Mouse (Mus musculus): Measurements from ENCODE around the gene Stox2. TPM values are rescaled to one million over a fixed set of nuclear protein-coding genes. Genes with fewer than 3 reads are reported as not detected.

Stox2 gene
- polyA plus RNA-seq, 1 experiment from 2014 or later, result 25.1 TPM

- H3K4me3 ChIP-seq, result no peak overlapping the region
- no peaks in the 10 kb centered on the region for H3K9me3 ChIP-seq
- 98% methylated on average over 3 of the region's 3 CpGs for WGBS
- H3K36me3 ChIP-seq (replicated peaks), result no peaks in the 10 kb centered on the region
- H3K27me3 ChIP-seq (ENCODE audit: poor library complexity, severe bottlenecking), result no peaks in the 10 kb centered on the region
- H3K4me1 ChIP-seq, result peaks cover 13% of the 10 kb centered on the region
- DNase-seq (ENCODE audit: extremely low spot score, low spot score), result no peak
- no peak overlapping the region for H3K27ac ChIP-seq
Observed at GRCm38 (mm10) chr8:47389430-47389829, 56.7 kb downstream of the Stox2 start.

GRCm38 (mm10) chr8:47388171-47388570 is 58.0 kb downstream of the Stox2 start:
- Histone ChIP-seq H3K27ac (no peak overlapping the region), H3K36me3 (replicated peaks) (no peaks in the 10 kb centered on the region), H3K4me3 (no peak overlapping the region), H3K27me3 (ENCODE audit: poor library complexity, severe bottlenecking) (no peaks in the 10 kb centered on the region), H3K4me1 (peaks cover 12% of the 10 kb centered on the region), H3K9me3 (no peaks in the 10 kb centered on the region)
- WGBS, result 89% methylated on average over 12 of the region's 12 CpGs
- DNase-seq (ENCODE audit: extremely low spot score, low spot score), result no peak

GRCm38 (mm10) chr8:47385810-47386209 is 60.4 kb downstream of the Stox2 start:
- H3K27ac ChIP-seq, result no peak overlapping the region
- H3K4me1 ChIP-seq, result peaks cover 6% of the 10 kb centered on the region
- H3K9me3 ChIP-seq, result no peaks in the 10 kb centered on the region
- no peak overlapping the region for H3K4me3 ChIP-seq
- H3K27me3 ChIP-seq (ENCODE audit: poor library complexity, severe bottlenecking), result no peaks in the 10 kb centered on the region
- WGBS, result 85% methylated on average over 1 of the region's 1 CpGs
- no peak for DNase-seq (ENCODE audit: extremely low spot score, low spot score)
- no peaks in the 10 kb centered on the region for H3K36me3 ChIP-seq (replicated peaks)

GRCm38 (mm10) chr8:47384151-47384550 is 62.0 kb downstream of the Stox2 start:
- no peak overlapping the region for H3K27ac ChIP-seq
- H3K9me3 ChIP-seq, result no peaks in the 10 kb centered on the region
- no peak overlapping the region for H3K4me3 ChIP-seq
- 93% methylated on average over 5 of the region's 5 CpGs for WGBS
- H3K4me1 ChIP-seq, result peaks cover 14% of the 10 kb centered on the region
- DNase-seq (ENCODE audit: extremely low spot score, low spot score), result no peak
- H3K36me3 ChIP-seq (replicated peaks), result no peaks in the 10 kb centered on the region
- H3K27me3 ChIP-seq (ENCODE audit: poor library complexity, severe bottlenecking), result no peaks in the 10 kb centered on the region

- no peak overlapping the region for H3K27ac ChIP-seq
- H3K27me3 ChIP-seq (ENCODE audit: poor library complexity, severe bottlenecking), result no peaks in the 10 kb centered on the region
- H3K4me3 ChIP-seq, result no peak overlapping the region
- H3K4me1 ChIP-seq, result peaks cover 14% of the 10 kb centered on the region
- H3K36me3 ChIP-seq (replicated peaks), result no peaks in the 10 kb centered on the region
- no peaks in the 10 kb centered on the region for H3K9me3 ChIP-seq
- WGBS, result 90% methylated on average over 9 of the region's 9 CpGs
- DNase-seq (ENCODE audit: extremely low spot score, low spot score), result no peak
Observed at GRCm38 (mm10) chr8:47383632-47384031, 62.5 kb downstream of the Stox2 start.

GRCm38 (mm10) chr8:47381216-47381615 is 64.9 kb downstream of the Stox2 start:
- no peaks in the 10 kb centered on the region for H3K9me3 ChIP-seq
- 80% methylated on average over 3 of the region's 3 CpGs for WGBS
- DNase-seq (ENCODE audit: extremely low spot score, low spot score), result no peak

GRCm38 (mm10) chr8:47380725-47381124 is 65.4 kb downstream of the Stox2 start:
- 80% methylated on average over 6 of the region's 6 CpGs for WGBS
- H3K4me1 ChIP-seq, result peaks cover 12% of the 10 kb centered on the region

More at GRCm38 (mm10) chr8:47381216-47381615, 64.9 kb downstream of the Stox2 start:
- H3K4me1 ChIP-seq, result peaks cover 12% of the 10 kb centered on the region
- H3K36me3 ChIP-seq (replicated peaks), result no peaks in the 10 kb centered on the region
- no peak overlapping the region for H3K4me3 ChIP-seq
- no peak overlapping the region for H3K27ac ChIP-seq
- H3K27me3 ChIP-seq (ENCODE audit: poor library complexity, severe bottlenecking), result no peaks in the 10 kb centered on the region

GRCm38 (mm10) chr8:47380075-47380474 is 66.1 kb downstream of the Stox2 start:
- H3K4me1 ChIP-seq, result peaks cover 12% of the 10 kb centered on the region
- H3K9me3 ChIP-seq, result no peaks in the 10 kb centered on the region
- no peak overlapping the region for H3K4me3 ChIP-seq
- H3K36me3 ChIP-seq (replicated peaks), result no peaks in the 10 kb centered on the region
- no peak for DNase-seq (ENCODE audit: extremely low spot score, low spot score)
- WGBS, result 83% methylated on average over 3 of the region's 3 CpGs
- H3K27me3 ChIP-seq (ENCODE audit: poor library complexity, severe bottlenecking), result no peaks in the 10 kb centered on the region
- H3K27ac ChIP-seq, result no peak overlapping the region

More at GRCm38 (mm10) chr8:47380725-47381124, 65.4 kb downstream of the Stox2 start:
- no peak for DNase-seq (ENCODE audit: extremely low spot score, low spot score)
- Histone ChIP-seq H3K27me3 (ENCODE audit: poor library complexity, severe bottlenecking) (no peaks in the 10 kb centered on the region), H3K27ac (no peak overlapping the region), H3K4me3 (no peak overlapping the region), H3K36me3 (replicated peaks) (no peaks in the 10 kb centered on the region), H3K9me3 (no peaks in the 10 kb centered on the region)

- no peak overlapping the region for H3K27ac ChIP-seq
- WGBS, result 93% methylated on average over 7 of the region's 7 CpGs
- peaks cover 12% of the 10 kb centered on the region for H3K4me1 ChIP-seq
- DNase-seq (ENCODE audit: extremely low spot score, low spot score), result no peak
- H3K36me3 ChIP-seq (replicated peaks), result no peaks in the 10 kb centered on the region
- no peak overlapping the region for H3K4me3 ChIP-seq
- H3K9me3 ChIP-seq, result 0 out of 2 replicates have a peak, but pooled peaks cover 6% of the 10 kb centered on the region
- no peaks in the 10 kb centered on the region for H3K27me3 ChIP-seq (ENCODE audit: poor library complexity, severe bottlenecking)
Observed at GRCm38 (mm10) chr8:47376651-47377050, 69.5 kb downstream of the Stox2 start.

GRCm38 (mm10) chr8:47373757-47374156 is 72.4 kb downstream of the Stox2 start:
- WGBS, result 92% methylated on average over 7 of the region's 7 CpGs
- no peak for DNase-seq (ENCODE audit: extremely low spot score, low spot score)
- Histone ChIP-seq H3K4me3 (no peak overlapping the region), H3K36me3 (replicated peaks) (no peaks in the 10 kb centered on the region), H3K4me1 (peaks cover 28% of the 10 kb centered on the region), H3K27me3 (ENCODE audit: poor library complexity, severe bottlenecking) (no peaks in the 10 kb centered on the region), H3K9me3 (0 out of 2 replicates have a peak, but pooled peaks cover 6% of the 10 kb centered on the region), H3K27ac (no peak overlapping the region)

- Histone ChIP-seq H3K4me1 (peaks cover 31% of the 10 kb centered on the region), H3K36me3 (replicated peaks) (no peaks in the 10 kb centered on the region), H3K27ac (peak overlapping the region; percentile 68), H3K27me3 (ENCODE audit: poor library complexity, severe bottlenecking) (no peaks in the 10 kb centered on the region), H3K9me3 (0 out of 2 replicates have a peak, but pooled peaks cover 6% of the 10 kb centered on the region), H3K4me3 (no peak overlapping the region)
- DNase-seq (ENCODE audit: extremely low spot score, low spot score), result no peak
- 28% methylated on average over 3 of the region's 3 CpGs for WGBS
Observed at GRCm38 (mm10) chr8:47371539-47371938, 74.6 kb downstream of the Stox2 start.

- Histone ChIP-seq H3K9me3 (0 out of 2 replicates have a peak, but pooled peaks cover 6% of the 10 kb centered on the region), H3K27me3 (ENCODE audit: poor library complexity, severe bottlenecking) (no peaks in the 10 kb centered on the region), H3K4me3 (no peak overlapping the region), H3K36me3 (replicated peaks) (no peaks in the 10 kb centered on the region), H3K4me1 (peaks cover 31% of the 10 kb centered on the region), H3K27ac (peak overlapping the region; percentile 68)
- 57% methylated on average over 3 of the region's 3 CpGs for WGBS
- peak; percentile 28 for DNase-seq (ENCODE audit: extremely low spot score, low spot score)
Observed at GRCm38 (mm10) chr8:47371081-47371480, 75.1 kb downstream of the Stox2 start.

GRCm38 (mm10) chr8:47370421-47371080 is 75.6 kb downstream of the Stox2 start:
- Histone ChIP-seq H3K4me1 (peaks cover 31% of the 10 kb centered on the region), H3K27me3 (ENCODE audit: poor library complexity, severe bottlenecking) (no peaks in the 10 kb centered on the region), H3K27ac (0 out of 2 replicates have a peak overlapping the region, but pooled peaks have one; percentile 30), H3K9me3 (0 out of 2 replicates have a peak, but pooled peaks cover 6% of the 10 kb centered on the region), H3K36me3 (replicated peaks) (no peaks in the 10 kb centered on the region), H3K4me3 (no peak overlapping the region)
- peak; percentile 85 for DNase-seq (ENCODE audit: extremely low spot score, low spot score)
- 32% methylated on average over 15 of the region's 15 CpGs for WGBS

Data from forebrain, embryonic 10.5 days (tissue).